Mouse (Mus musculus): Measurements from ENCODE around the gene Hoxd12.

GRCm38 (mm10) chr2:74689574-74690337 lies 14.9 kb downstream of the Hoxd12 start:
- TF ChIP-seq EP300 (IDR thresholded peaks at IDR 0.05; ENCODE audit: low read depth) (no peak), CTCF (IDR thresholded peaks at IDR 0.05; ENCODE audit: low read depth) (no peak)

Measured in heart, postnatal 0 days (tissue).